Mouse (Mus musculus) embryonic facial prominence, embryonic 14.5 days (tissue): ENCODE results near the gene Rfng. TPM values are rescaled to one million over a fixed set of nuclear protein-coding genes. Genes with fewer than 3 reads are reported as not detected.
"Not testable (repeated sequence)": the region's sequence is repeated elsewhere in the genome, so short reads cannot be mapped to it uniquely, and the experiment has no call there.

Source experiments
- ATAC-seq: fragments of 200-750 bp; cut with Nextera tagmentation; 2 replicates; pipeline ENCODE4 v1.8.0; 2017; ENCODE audit warnings: low read depth, moderate number of reproducible peaks, moderate TSS enrichment
- DNase-seq: peaks from one replicate; pipeline ENCODE4 v3.0.0-alpha.2; 2015; ENCODE audit warnings: low spot score
- H3K27ac ChIP-seq: fragments of 300-500 bp; sonication (generic); replicated peaks from 2 replicates; pipeline ENCODE4 v1.5.1; 2014; ENCODE audit warnings: low read depth, mild to moderate bottlenecking, low read length, moderate library complexity
- H3K27me3 ChIP-seq: fragments of 300-500 bp; sonication (generic); replicated peaks from 2 replicates; pipeline ENCODE4 v1.6.1; 2014; ENCODE audit warnings: low read length; ENCODE audit not compliant: control insufficient read depth, insufficient read depth
- H3K36me3 ChIP-seq: fragments of 300-500 bp; sonication (generic); 2 replicates; pipeline ENCODE4 v1.6.1; 2014; ENCODE audit warnings: low read length, mixed read lengths; ENCODE audit not compliant: control insufficient read depth, insufficient read depth
- H3K4me1 ChIP-seq: fragments of 300-500 bp; sonication (generic); 2 replicates; pipeline ENCODE4 v1.6.1; 2014; ENCODE audit warnings: antibody characterized with exemption, low read length; ENCODE audit not compliant: control insufficient read depth, insufficient read depth
- H3K4me2 ChIP-seq: fragments of 300-500 bp; sonication (generic); 2 replicates; pipeline ENCODE4 v1.6.1; 2014; ENCODE audit warnings: low read depth, mild to moderate bottlenecking, low read length, moderate library complexity, mixed read lengths
- H3K4me3 ChIP-seq: fragments of 300-500 bp; sonication (generic); 2 replicates; pipeline ENCODE4 v1.5.1; 2014; ENCODE audit warnings: low read depth, mild to moderate bottlenecking, low read length
- H3K9ac ChIP-seq: fragments of 300-500 bp; sonication (generic); 2 replicates; pipeline ENCODE4 v1.6.1; 2014; ENCODE audit warnings: low read depth, mild to moderate bottlenecking, low read length, moderate library complexity, mixed read lengths
- H3K9me3 ChIP-seq: fragments of 300-500 bp; sonication (generic); 2 replicates; pipeline ENCODE4 v1.6.1; 2016; ENCODE audit warnings: low read length; ENCODE audit not compliant: control insufficient read depth
- WGBS: fragments of 180-500 bp; shearing (Covaris S2); extraction: QIAGEN DNeasy Blood & Tissue Kit; methylation state at CpG from one replicate; pipeline ENCODE4 v1.1.7; 2014; 5-methylcytosine and 5-hydroxymethylcytosine counted together
- polyA plus RNA-seq: library from polyadenylated mRNA; unstranded; fragments of >200 nt; fragmentation: Nextera tagmentation; extraction: Ambion mirVana; gene quantifications from 2 replicates; pipeline ENCODE4 v1.2.1, GENCODE M21; 2014

Rfng gene
- polyA plus RNA-seq = 32.5 and 36.9 TPM in 2 replicates

DNA sequence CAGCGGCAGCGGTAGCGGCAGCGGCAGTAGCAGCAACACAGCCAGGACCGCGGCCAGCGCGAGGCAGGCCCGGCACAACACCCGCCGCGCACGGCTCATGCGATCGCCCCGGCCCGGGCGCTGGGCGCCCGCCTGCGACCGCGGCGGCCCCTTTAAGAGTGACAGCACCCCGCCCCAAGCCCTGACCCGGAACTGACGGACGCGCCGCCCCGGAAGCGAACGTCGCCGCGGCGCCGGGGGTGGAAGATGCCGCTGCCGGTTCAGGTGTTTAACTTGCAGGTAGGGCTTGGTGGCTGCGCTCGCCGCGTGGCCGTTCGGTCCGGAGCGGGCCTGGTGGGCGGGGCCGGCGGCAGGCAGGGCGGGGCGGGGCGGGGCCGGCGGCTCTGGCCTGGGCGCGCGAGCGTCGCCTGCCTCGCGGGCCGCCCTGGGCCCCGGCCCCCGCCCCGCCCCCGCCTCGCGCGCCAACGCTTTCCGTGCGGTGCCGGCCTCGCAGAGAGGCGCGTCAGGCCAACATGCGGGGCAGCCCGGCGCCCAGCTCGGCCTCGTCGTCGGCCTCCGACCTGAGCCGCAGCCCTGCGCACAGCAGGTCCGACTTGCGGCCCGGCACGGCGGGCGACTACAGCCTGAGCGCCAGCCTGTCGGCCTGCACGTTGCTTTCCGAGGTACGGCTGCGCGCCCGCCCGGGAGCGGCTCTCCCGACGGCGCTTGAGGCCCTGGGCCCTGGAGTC, at the start of gene Rfng, which contains the start of gene Gps1:
Gene Rfng (minus strand): TSS at position 144 of the 728 bp plus-strand sequence.
Gene Gps1 (plus strand): TSS at position 209 of the 728 bp plus-strand sequence.
- WGBS = 0% methylated on average over 34 of the region's 107 CpGs
- DNase-seq (peak; percentile 89), ATAC-seq (peak; percentile 91)
- Histone ChIP-seq H3K4me2 (peak within 1 kb of the TSS; percentile 95), H3K4me3 (peak within 1 kb of the TSS; percentile 92), H3K4me1 (peaks cover 10% of the 10 kb centered on the region), H3K36me3 (peaks cover 55% of the 10 kb centered on the region), H3K27me3 (no peaks in the 10 kb centered on the region), H3K9ac (peak within 1 kb of the TSS; percentile 92), H3K27ac (peak within 1 kb of the TSS; percentile 74), H3K9me3 (no peaks in the 10 kb centered on the region)

DNA sequence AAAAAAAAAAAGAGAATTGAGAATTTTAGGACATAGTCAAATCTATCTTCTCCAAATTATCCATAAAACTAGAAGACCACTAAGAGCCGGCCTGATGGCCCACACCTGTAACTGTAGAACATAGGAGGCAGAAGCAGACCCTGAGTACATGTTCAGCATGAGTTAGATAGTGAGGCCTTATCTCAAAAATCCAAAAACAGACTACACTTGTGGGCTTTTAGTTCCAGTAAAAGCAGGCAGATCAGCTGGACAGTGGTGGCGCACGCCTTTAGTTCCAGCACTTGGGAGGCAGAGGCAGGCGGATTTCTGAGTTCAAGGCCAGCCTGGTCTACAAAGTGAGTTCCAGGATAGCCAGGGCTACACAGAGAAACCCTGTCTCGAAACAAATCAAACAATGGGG, 49.0 kb upstream of the Rfng start:
- not testable (repeated sequence) for DNase-seq, ATAC-seq, H3K27me3 ChIP-seq, H3K9ac ChIP-seq, H3K9me3 ChIP-seq, H3K27ac ChIP-seq, H3K4me3 ChIP-seq, H3K4me1 ChIP-seq, H3K36me3 ChIP-seq, H3K4me2 ChIP-seq
- WGBS = 94% methylated on average over 5 of the region's 5 CpGs

DNA sequence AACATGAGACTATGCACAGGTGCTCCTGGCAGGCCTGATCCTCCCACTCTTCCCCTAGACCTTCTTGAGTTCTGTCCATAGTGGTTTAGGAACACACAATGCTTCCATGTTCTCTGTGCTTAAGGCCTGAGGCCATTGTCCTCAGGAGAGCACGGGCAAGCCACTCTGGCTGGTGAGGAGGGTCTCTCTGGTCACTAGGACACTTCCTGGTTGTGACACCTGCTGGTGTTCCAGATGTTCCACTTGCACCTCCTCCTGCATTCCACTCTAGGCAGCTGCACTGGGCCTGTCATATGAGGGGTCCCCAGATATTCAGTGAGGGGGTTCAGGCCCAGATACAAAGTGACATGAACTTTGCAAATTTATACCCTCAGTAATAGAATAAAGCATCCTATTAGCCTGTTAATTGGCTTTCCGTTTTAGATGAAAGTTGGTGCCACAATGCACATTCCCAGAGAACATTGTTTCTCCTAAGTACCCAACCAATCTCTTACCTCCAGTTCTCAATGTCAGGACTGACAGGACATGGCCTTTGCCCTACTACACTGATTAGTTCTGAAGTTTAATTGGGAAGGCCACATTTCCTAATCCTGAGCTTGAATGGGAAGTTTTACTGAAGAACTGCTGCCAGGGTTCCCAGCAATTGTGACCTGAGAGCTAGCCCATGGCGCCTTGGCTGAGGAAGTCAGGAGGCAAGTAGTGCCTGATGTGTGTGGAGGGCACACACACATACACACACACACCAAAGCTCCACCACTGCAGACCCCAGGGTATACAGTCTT, 47.8 kb upstream of the Rfng start:
- H3K27ac ChIP-seq = no peak overlapping the region
- no peak overlapping the region for H3K4me2 ChIP-seq
- DNase-seq (no peak), ATAC-seq (no peak)
- H3K36me3 ChIP-seq = no peaks in the 10 kb centered on the region
- H3K9ac ChIP-seq = no peak overlapping the region
- H3K4me1 ChIP-seq = no peaks in the 10 kb centered on the region
- 84% methylated on average over 3 of the region's 3 CpGs for whole genome bisulfite sequencing
- H3K4me3 ChIP-seq = no peak overlapping the region
- H3K27me3 ChIP-seq = no peaks in the 10 kb centered on the region
- H3K9me3 ChIP-seq = no peaks in the 10 kb centered on the region

DNA sequence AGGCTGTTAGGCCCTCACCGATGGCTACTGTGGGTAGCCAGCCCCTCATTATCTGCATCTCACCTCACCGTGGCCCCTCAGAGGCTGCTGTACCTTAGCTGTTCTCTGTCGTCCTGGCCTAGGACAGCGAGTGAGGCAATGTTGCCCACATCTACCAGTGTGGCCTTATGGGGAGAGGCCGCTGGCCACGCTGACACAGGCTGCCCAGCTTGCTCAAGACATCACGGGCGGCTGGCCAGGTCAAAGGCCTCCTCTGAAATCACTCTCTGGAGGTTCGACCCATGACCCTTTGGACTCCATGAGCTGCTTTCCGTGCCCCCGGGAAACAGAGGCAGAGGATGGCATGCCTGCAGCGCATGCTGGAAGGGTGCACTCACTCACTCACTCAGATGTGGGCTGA, 46.7 kb upstream of the Rfng start:
- Histone ChIP-seq H3K9me3 (no peaks in the 10 kb centered on the region), H3K4me3 (no peak overlapping the region), H3K9ac (no peak overlapping the region), H3K36me3 (peaks cover 9% of the 10 kb centered on the region; the same call in 1 of the 2 replicates), H3K27me3 (no peaks in the 10 kb centered on the region), H3K4me2 (no peak overlapping the region), H3K4me1 (peaks cover under 1% of the 10 kb centered on the region; the same call in 1 of the 2 replicates), H3K27ac (no peak overlapping the region)
- no peak for DNase-seq
- ATAC-seq = no peak
- WGBS = 76% methylated on average over 12 of the region's 12 CpGs

DNA sequence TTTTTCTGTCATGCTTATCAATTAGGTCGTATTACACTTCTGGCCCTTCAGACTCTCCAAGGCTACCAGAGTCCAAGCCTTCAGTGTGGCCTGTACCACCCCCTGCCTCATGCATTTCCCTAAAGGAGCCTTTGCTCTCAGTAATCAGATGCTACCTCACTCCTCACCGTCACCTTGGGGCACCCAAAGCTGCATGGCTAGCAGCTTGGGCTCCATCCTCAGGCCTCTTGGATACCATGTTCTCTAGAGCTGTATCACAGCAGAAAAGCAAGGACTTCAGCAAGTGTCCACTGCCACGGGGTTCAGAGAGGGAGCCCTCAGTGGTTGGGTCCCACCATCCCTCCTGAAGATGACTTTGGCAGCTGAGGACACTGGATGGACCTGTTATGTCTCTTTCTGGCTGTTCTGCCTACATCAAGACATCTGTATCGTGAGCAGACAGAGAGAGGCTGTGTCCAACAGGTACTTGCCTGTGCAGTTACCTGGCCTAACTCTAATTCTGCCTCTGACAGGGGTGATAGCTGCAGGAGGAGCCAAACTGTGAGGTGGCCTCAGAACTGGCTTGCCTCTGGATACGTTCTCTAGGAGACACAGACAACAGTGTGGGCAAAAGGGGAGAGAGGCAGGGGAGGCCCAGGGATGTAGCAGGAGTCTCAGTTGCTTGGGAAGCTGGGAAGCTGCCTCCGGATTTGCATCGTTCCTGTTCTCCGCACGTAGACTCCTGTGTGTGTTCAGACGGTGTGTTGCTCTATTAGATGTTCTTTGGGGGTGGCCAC, 45.9 kb upstream of the Rfng start:
- Histone ChIP-seq H3K4me3 (no peak overlapping the region), H3K27me3 (no peaks in the 10 kb centered on the region), H3K9me3 (no peaks in the 10 kb centered on the region), H3K9ac (no peak overlapping the region), H3K4me2 (no peak overlapping the region), H3K27ac (no peak overlapping the region), H3K4me1 (peaks cover 8% of the 10 kb centered on the region), H3K36me3 (peaks cover 9% of the 10 kb centered on the region; the same call in 1 of the 2 replicates)
- 82% methylated on average over 10 of the region's 10 CpGs for WGBS
- DNase-seq (no peak), ATAC-seq (no peak)

DNA sequence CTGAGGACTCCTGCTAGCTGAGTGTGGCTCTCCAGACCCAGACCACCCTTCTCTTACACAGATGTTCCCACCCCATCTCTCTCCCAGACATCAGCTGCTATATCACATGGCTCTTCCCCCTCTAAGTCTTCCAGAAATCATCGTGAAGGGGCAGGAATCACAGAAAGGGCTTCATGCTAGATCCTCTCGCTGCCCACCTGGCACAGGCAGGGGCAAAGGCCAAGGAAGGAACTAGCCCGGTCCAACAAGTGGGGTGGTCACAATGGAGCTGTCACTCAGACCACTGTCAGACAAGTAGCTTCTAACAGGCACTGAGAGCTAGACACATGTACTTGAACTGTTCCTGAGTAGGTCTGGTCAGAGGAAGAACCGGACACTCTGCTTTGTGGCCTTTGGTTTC, 44.4 kb upstream of the Rfng start:
- H3K4me1 ChIP-seq = peaks cover 9% of the 10 kb centered on the region
- no peak overlapping the region for H3K27ac ChIP-seq
- H3K9me3 ChIP-seq = no peaks in the 10 kb centered on the region
- no peak overlapping the region for H3K9ac ChIP-seq
- H3K36me3 ChIP-seq = peaks cover 9% of the 10 kb centered on the region; the same call in 1 of the 2 replicates
- H3K27me3 ChIP-seq = no peaks in the 10 kb centered on the region
- DNase-seq (no peak), ATAC-seq (no peak)
- H3K4me3 ChIP-seq = no peak overlapping the region
- WGBS = 80% methylated on average over 4 of the region's 4 CpGs
- no peak overlapping the region for H3K4me2 ChIP-seq

DNA sequence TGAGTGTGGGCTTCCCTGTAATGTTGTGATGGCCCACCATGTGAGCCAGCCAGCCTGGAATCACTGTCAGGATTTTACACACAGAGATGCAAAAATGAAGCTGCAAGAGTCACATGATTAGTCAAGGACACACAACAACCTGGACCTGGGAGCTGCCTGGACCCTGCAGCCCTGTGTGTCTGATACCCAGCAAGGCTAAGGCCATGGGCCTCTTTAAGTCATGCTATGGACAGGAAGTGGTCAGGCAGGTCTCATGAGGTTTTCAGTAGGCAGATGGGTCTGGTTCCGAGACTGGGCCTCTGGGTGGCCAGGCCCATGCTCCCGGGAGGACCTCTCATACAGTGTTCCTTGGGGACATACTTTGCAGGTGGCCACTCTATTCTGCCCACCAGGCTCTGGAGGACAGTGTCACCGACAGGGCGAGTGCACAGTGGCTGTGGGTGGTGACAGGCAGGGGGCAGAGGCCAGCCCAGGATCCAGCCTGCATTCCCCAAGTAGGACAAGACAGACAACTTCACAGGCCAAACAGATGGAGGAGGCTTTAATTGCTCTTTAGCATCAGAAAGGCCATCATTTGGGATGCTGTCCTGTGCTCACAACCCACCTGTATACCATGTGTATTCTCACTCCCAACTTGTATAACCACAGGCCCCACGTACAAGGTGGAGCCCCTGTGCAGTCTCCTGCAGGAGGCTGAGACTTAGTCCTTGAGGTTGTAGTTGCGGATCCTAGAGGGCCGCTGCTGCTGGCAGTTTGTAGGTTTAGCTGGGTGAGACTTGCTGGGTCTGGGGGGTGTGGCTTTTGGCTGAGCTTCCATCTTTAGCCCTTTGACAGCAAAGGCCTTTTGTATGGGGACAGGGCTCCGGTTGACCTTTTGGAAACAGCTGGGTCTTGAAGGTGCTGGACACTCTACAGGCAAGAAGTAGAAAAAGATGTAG, 42.3 kb upstream of the Rfng start:
- H3K4me1 ChIP-seq = peaks cover 25% of the 10 kb centered on the region
- ATAC-seq (no peak), DNase-seq (no peak)
- H3K36me3 ChIP-seq = peaks cover 21% of the 10 kb centered on the region
- H3K4me2 ChIP-seq = no peak overlapping the region
- no peak overlapping the region for H3K4me3 ChIP-seq
- no peaks in the 10 kb centered on the region for H3K27me3 ChIP-seq
- no peaks in the 10 kb centered on the region for H3K9me3 ChIP-seq
- H3K27ac ChIP-seq = peak overlapping the region; percentile 98; the same call in 1 of the 2 replicates
- 80% methylated on average over 8 of the region's 8 CpGs for WGBS
- no peak overlapping the region for H3K9ac ChIP-seq
